Mouse (Mus musculus) adrenal gland, adult (tissue): ENCODE measurements around the gene Hs6st1.

Source experiments
- DNase-seq, 2 experiments: peaks; one replicate each; pipeline ENCODE4 v3.0.0; 2022 to 2023; ENCODE audit warnings: low spot score in 1 of 2; ENCODE audit not compliant: inconsistent age in 2 of 2

The Hs6st1 gene

DNA sequence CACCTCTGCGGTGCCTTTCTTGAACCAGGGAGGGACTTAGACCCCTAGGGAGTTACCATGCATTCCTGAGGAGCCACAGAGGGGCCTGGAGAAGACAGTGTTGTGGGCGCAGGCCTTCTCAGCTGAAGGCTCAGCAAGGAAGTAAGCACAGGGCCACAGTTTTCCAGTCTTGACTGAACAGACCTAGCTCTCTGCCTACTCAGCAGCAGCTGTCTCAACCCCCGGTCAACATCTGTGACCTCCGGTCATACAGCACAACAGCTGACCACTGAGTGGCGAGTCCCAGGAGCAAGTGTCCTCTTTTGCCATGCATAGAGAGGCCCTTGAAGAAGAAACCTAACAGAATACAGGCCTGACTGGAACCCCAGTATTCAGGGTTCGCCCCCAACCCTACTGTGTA, 14.0 kb downstream of the Hs6st1 start:
- no peak for DNase-seq

- no peak for DNase-seq
Observed at GRCm38 (mm10) chr1:36083554-36083953, 15.4 kb downstream of the Hs6st1 start.

GRCm38 (mm10) chr1:36085069-36085468, 16.9 kb downstream of the Hs6st1 start:
- DNase-seq: no peak

- peak in 1 of 2 experiments; percentile 44 for DNase-seq
Observed at GRCm38 (mm10) chr1:36088367-36088766, 20.2 kb downstream of the Hs6st1 start.

GRCm38 (mm10) chr1:36089481-36089880, 21.3 kb downstream of the Hs6st1 start:
- DNase-seq: peak in 1 of 2 experiments; percentile 76

- peak; percentile 66 to 84 for DNase-seq
Observed at GRCm38 (mm10) chr1:36090011-36090721, 22.0 kb downstream of the Hs6st1 start.

DNA sequence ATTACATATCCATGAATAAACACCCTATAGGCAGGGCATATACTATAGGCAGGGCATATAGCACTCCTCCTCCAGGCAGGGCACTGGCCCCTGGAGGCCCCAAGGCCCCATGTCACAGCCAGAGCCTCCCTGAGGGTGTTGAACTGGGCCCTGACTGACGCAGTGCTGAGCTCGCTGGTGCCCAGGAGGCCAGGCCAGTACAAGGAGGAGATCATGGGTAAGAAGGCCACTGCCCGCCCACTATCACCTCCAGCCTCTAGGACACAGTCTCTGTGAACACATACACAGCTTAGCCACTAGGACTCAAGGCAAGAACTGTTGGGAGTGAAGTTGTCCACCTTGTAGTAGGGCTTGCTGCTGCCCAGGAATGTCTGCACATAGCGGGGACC, 22.5 kb downstream of the Hs6st1 start:
- no peak for DNase-seq

DNA sequence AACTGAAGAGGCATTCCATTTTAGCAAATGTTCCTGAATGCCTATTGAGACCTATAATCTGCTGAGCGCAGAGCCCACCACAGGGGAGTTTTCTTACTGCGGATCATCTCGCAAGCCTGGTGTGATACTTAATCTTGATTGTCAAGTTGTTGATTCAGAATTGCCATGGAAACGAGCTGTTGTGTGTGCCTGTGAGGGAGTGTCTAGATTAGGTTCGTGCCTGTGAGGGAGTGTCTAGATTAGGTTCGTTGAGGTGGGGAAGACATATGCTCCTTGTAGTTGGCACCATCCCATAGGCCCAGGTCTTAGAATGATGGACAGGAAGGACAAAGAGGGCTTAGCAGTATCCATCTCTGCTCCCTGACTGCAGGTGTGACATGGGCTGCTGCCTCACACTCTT, 23.0 kb downstream of the Hs6st1 start:
- DNase-seq: no peak

GRCm38 (mm10) chr1:36093741-36094140, 25.5 kb downstream of the Hs6st1 start:
- no peak for DNase-seq

DNA sequence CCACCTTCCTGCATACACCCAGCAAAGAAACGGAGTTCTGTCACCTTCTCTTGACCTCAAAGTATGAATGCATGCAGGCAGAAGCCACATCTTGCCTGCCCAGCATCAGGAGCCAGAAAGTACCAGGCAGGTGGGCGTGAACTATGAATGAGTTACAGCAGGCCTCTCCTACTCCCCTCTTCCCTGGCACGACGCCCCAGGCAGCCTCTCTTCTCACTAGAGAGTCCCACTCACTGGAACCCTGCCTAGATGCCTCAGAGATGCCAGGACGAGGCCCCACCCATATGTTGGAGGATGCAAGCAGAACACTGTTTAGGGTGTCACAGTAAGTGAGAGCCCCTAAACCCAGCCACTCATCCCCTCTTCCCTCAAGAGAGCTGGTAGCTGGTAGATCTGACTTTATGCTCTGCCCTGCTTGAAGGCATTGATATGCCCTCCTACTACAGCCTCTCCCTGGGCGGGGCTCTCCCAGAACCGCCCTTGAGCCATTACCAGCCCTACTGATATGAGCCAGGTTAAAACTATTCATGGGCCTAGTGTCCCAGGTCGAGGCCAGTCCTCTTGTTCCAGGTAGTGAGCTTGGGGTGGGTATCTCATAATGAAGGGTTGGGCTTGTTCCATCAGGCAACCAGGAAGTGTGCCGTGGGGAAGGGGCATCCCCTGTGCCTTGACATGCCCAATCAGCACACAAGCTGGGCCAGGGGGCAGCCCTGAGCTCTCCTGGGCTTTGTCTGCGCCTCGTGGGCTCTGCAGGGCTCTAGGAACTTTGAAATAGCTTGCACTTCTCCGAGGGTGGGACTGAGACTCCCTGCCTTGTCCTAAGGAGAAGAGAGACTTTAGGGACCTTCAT, 27.4 kb downstream of the Hs6st1 start:
- no peak for DNase-seq

DNA sequence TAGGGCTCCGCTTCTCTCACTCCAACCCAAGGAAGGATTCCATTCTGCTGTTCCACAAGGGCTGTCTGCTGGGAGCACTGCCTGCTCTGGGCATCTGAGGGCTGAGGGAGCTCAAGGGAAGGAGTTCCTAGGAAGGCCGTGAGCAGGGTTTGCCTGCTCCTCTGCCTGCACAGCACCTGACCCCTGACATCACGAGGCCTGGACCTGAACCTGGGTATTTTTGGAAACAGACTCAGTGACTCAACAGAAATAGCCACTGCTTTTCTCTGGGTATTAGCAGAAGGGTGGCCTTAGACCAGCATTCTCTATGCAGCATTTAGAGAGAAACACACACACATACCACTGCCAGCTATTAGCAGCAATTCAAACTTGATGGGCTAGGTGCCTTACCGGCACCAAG, 30.2 kb downstream of the Hs6st1 start:
- no peak for DNase-seq

DNA sequence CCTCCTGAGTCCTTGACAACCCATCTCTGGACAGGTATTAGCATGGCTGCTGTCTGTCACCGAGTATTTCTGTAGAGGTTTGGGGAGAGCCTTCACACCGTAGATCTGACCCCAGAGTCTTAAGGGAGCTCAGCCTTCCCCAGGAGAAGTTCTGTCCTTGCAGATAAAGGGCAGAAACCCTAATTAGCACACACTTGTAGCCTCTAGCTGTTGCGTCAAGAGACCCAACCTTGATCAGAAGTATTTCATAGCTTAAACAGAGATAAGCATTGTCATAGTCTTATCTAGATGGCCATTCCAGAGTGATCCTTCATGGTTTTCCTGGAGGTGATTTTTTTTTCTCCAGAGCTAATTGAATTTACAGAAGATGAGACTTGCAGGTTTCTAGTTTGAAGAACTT, 32.2 kb downstream of the Hs6st1 start:
- DNase-seq: peak in 1 of 2 experiments; percentile 75

DNA sequence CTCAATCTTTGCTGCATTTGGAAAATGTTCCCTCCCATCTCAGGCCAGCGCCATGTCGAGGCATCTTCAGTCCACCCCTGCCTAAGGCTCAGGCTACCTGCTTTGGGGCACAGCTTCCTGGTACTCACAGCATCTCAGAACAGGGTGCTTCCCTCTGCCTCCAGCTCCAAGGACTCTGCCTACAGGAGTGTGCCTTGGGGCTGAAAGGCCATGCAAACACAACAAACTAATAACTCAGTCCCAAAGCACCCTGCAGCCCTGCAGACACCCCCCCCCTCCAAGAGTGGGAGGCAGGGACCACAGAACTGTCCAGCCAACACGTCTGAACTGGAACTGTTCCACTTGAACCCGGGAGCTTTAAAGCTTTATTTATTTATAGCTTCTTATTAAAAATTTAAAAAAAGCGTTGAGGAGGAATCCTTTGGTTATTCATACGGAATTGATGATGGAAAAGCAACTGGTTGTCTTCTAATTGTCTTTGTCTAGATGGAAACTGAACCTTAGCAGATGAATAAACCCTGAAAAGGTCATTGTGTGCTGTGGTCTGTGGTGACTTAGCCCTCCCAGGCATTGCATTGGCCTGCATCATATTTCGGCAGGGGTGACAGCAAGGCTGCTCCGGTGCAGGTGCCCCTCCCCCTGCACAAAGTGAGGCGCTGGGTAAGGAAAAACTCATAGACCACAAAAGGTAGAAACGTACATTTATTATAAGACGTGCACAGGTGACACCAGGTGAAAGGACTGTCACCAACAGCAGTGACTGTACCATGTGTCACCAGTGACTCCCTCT, 37.9 kb downstream of the Hs6st1 start:
- DNase-seq: no peak

- DNase-seq: no peak
Observed at GRCm38 (mm10) chr1:36109987-36110386, 41.8 kb downstream of the Hs6st1 start.

- no peak for DNase-seq
Observed at GRCm38 (mm10) chr1:36112665-36113064, 44.5 kb downstream of the Hs6st1 start.

GRCm38 (mm10) chr1:36113670-36114069, 45.5 kb downstream of the Hs6st1 start:
- DNase-seq: no peak

DNA sequence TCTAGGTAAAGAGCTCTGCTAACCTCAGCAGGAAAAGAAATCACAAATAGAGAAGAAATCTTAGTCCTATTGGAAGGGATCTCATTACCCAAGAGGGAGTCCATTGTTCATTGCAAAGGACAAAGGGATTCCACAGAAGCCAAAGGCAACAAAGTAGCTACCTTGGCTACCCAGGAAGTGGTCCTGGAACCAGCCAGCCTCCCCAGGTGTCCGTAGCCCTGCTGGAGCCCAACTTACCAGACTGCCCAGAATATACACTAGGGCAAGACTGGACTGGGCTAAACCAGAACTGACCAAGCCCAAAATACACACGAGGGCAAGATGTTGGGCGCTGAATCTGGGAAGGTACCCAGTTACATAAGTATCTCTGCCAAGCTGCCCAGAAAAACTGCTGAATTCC, 46.6 kb downstream of the Hs6st1 start:
- DNase-seq: no peak

DNA sequence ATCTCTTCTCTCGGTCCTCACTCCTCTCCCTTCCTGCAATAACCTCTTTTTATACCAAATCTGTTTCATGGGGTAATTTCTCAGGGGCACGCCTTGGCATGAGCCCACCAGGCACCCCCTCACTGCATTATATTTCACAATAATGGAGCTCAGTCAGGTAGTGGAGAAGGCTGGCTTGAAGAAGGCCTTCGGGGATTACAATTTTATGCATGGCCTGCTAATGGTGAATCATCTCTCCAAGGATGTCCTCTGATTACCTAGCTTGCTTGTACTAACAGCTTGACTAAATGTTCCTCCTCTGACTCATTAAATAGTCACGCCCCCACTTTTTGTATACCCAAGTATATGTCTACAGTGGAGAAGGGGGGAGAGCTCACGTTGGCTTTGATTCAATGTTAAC, 48.3 kb downstream of the Hs6st1 start:
- peak; percentile 46 to 80 for DNase-seq

- peak; percentile 78 to 84 for DNase-seq
Observed at GRCm38 (mm10) chr1:36118061-36118685, 50.0 kb downstream of the Hs6st1 start.

GRCm38 (mm10) chr1:36118958-36119357, 50.8 kb downstream of the Hs6st1 start:
- DNase-seq: no peak

DNA sequence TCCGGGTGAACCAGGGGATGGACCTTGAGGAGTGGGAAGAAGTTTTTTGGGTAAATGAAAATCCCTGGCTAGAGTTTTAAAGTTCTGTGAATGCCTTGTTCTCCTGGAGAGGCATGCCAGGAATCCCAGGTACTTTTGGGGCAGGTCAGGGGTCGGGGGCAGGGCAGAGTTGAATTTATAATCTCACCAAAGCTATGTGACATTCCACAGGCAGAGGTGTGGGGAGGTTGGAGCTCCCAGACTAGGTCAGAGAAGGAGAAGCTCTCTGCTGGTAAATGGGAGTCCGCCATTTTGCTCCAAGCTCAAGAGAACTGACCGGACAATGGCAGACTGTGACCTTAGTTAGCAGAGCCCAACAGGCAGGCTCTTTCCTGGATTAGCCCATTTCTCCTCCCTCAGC, 51.2 kb downstream of the Hs6st1 start:
- DNase-seq: no peak
